Mouse (Mus musculus) embryonic facial prominence, embryonic 14.5 days (tissue): ENCODE data around the gene Gm42957. TPM values are rescaled to one million over a fixed set of nuclear protein-coding genes. Genes with fewer than 3 reads are reported as not detected.

ENCODE experiments used
- ATAC-seq: fragments of 200-750 bp; cut with Nextera tagmentation; 2 replicates; pipeline ENCODE4 v1.8.0; 2017; ENCODE audit warnings: low read depth, moderate number of reproducible peaks, moderate TSS enrichment
- DNase-seq: peaks from one replicate; pipeline ENCODE4 v3.0.0-alpha.2; 2015; ENCODE audit warnings: low spot score
- H3K27ac ChIP-seq: fragments of 300-500 bp; sonication (generic); replicated peaks from 2 replicates; pipeline ENCODE4 v1.5.1; 2014; ENCODE audit warnings: low read depth, mild to moderate bottlenecking, low read length, moderate library complexity
- H3K27me3 ChIP-seq: fragments of 300-500 bp; sonication (generic); replicated peaks from 2 replicates; pipeline ENCODE4 v1.6.1; 2014; ENCODE audit warnings: low read length; ENCODE audit not compliant: control insufficient read depth, insufficient read depth
- H3K36me3 ChIP-seq: fragments of 300-500 bp; sonication (generic); 2 replicates; pipeline ENCODE4 v1.6.1; 2014; ENCODE audit warnings: low read length, mixed read lengths; ENCODE audit not compliant: control insufficient read depth, insufficient read depth
- H3K4me1 ChIP-seq: fragments of 300-500 bp; sonication (generic); 2 replicates; pipeline ENCODE4 v1.6.1; 2014; ENCODE audit warnings: antibody characterized with exemption, low read length; ENCODE audit not compliant: control insufficient read depth, insufficient read depth
- H3K4me2 ChIP-seq: fragments of 300-500 bp; sonication (generic); 2 replicates; pipeline ENCODE4 v1.6.1; 2014; ENCODE audit warnings: low read depth, mild to moderate bottlenecking, low read length, moderate library complexity, mixed read lengths
- H3K4me3 ChIP-seq: fragments of 300-500 bp; sonication (generic); 2 replicates; pipeline ENCODE4 v1.5.1; 2014; ENCODE audit warnings: low read depth, mild to moderate bottlenecking, low read length
- H3K9ac ChIP-seq: fragments of 300-500 bp; sonication (generic); 2 replicates; pipeline ENCODE4 v1.6.1; 2014; ENCODE audit warnings: low read depth, mild to moderate bottlenecking, low read length, moderate library complexity, mixed read lengths
- H3K9me3 ChIP-seq: fragments of 300-500 bp; sonication (generic); 2 replicates; pipeline ENCODE4 v1.6.1; 2016; ENCODE audit warnings: low read length; ENCODE audit not compliant: control insufficient read depth
- WGBS: fragments of 180-500 bp; shearing (Covaris S2); extraction: QIAGEN DNeasy Blood & Tissue Kit; methylation state at CpG from one replicate; pipeline ENCODE4 v1.1.7; 2014; 5-methylcytosine and 5-hydroxymethylcytosine counted together
- polyA plus RNA-seq: library from polyadenylated mRNA; unstranded; fragments of >200 nt; fragmentation: Nextera tagmentation; extraction: Ambion mirVana; gene quantifications from 2 replicates; pipeline ENCODE4 v1.2.1, GENCODE M21; 2014

Gene Gm42957
- 0.33 and 0.47 TPM in 2 replicates for polyA plus RNA-seq

GRCm38 (mm10) chr3:96634928-96635879 lies at the start of gene Gm42957, which contains the start of gene Pex11b:
Gene Gm42957 (plus strand): TSS chr3:96635474.
Gene Pex11b (plus strand): TSS chr3:96635376.
- WGBS = 2% methylated on average over 36 of the region's 60 CpGs
- Histone ChIP-seq H3K9me3 (no peaks in the 10 kb centered on the region), H3K27me3 (no peaks in the 10 kb centered on the region), H3K36me3 (peaks cover 58% of the 10 kb centered on the region), H3K4me3 (peak within 1 kb of the TSS; percentile 96), H3K4me2 (peak within 1 kb of the TSS; percentile 81), H3K4me1 (peaks cover 13% of the 10 kb centered on the region), H3K9ac (peak within 1 kb of the TSS; percentile 98), H3K27ac (peak within 1 kb of the TSS; percentile 86)
- ATAC-seq (peak; percentile 94), DNase-seq (peak; percentile 96)

DNA sequence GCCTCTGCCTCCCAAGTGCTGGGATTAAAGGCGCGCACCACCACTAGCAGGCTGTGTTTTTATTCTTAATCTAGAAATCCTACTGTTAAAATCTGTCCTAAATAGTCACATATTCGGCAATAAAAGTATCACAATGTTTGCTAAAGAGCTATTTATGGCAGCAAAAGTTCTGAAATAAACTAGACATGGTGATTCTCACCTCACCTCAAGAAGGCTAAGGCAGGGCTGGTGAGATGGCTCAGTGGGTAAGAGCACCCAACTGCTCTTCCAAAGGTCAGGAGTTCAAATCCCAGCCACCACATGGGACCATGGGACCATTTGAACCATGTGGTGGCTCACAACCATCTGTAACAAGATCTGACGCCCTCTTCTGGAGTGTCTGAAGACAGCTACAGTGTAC lies 44.6 kb upstream of the Gm42957 start:
- no peak for ATAC-seq
- DNase-seq = no peak
- Histone ChIP-seq H3K27ac (no peak overlapping the region), H3K36me3 (no peaks in the 10 kb centered on the region), H3K4me2 (no peak overlapping the region), H3K9ac (no peak overlapping the region), H3K4me3 (no peak overlapping the region), H3K9me3 (no peaks in the 10 kb centered on the region), H3K27me3 (peaks cover 5% of the 10 kb centered on the region), H3K4me1 (peaks cover 3% of the 10 kb centered on the region; the same call in 1 of the 2 replicates)
- WGBS = 79% methylated on average over 4 of the region's 4 CpGs

- WGBS = 2% methylated on average over 10 of the region's 10 CpGs
- H3K4me1 ChIP-seq = peaks cover 19% of the 10 kb centered on the region
- peak overlapping the region; percentile 72 for H3K4me3 ChIP-seq
- H3K9ac ChIP-seq = peak overlapping the region; percentile 80
- no peaks in the 10 kb centered on the region for H3K36me3 ChIP-seq
- ATAC-seq = no peak
- H3K27ac ChIP-seq = peak overlapping the region; percentile 63; the same call in 1 of the 2 replicates
- H3K9me3 ChIP-seq = no peaks in the 10 kb centered on the region
- peaks cover 7% of the 10 kb centered on the region for H3K27me3 ChIP-seq
- H3K4me2 ChIP-seq = peak overlapping the region; percentile 70
- DNase-seq = no peak
These were observed 41.9 kb upstream of the Gm42957 start for GRCm38 (mm10) chr3:96593374-96593773.

- under 1% methylated on average over 36 of the region's 38 CpGs for WGBS
- H3K27ac ChIP-seq = peak within 1 kb of the TSS; percentile 63; the same call in 1 of the 2 replicates
- peaks cover 24% of the 10 kb centered on the region for H3K4me1 ChIP-seq
These were observed 41.3 kb upstream of the Gm42957 start, which contains the start of gene Polr3gl for GRCm38 (mm10) chr3:96593790-96594560. Gene Polr3gl (minus strand): TSS chr3:96594181.

GRCm38 (mm10) chr3:96594851-96595250 lies 40.4 kb upstream of the Gm42957 start:
- DNase-seq = no peak
- no peak overlapping the region for H3K9ac ChIP-seq
- H3K27ac ChIP-seq = no peak overlapping the region
- no peaks in the 10 kb centered on the region for H3K36me3 ChIP-seq
- no peak overlapping the region for H3K4me2 ChIP-seq
- H3K4me3 ChIP-seq = no peak overlapping the region
- no peak for ATAC-seq
- peaks cover 24% of the 10 kb centered on the region for H3K4me1 ChIP-seq
- H3K9me3 ChIP-seq = no peaks in the 10 kb centered on the region
- peaks cover 7% of the 10 kb centered on the region for H3K27me3 ChIP-seq
- WGBS = 71% methylated on average over 5 of the region's 5 CpGs

More at GRCm38 (mm10) chr3:96593790-96594560, 41.3 kb upstream of the Gm42957 start, which contains the start of gene Polr3gl:
- peak within 1 kb of the TSS; percentile 72 for H3K4me3 ChIP-seq
- peak; percentile 97 for DNase-seq
- no peaks in the 10 kb centered on the region for H3K9me3 ChIP-seq
- peak within 1 kb of the TSS; percentile 70 for H3K4me2 ChIP-seq
- H3K27me3 ChIP-seq = peaks cover 7% of the 10 kb centered on the region
- no peaks in the 10 kb centered on the region for H3K36me3 ChIP-seq
- H3K9ac ChIP-seq = peak within 1 kb of the TSS; percentile 80
- peak; percentile 91 for ATAC-seq

- DNase-seq (no peak), ATAC-seq (no peak)
- Histone ChIP-seq H3K36me3 (no peaks in the 10 kb centered on the region), H3K27ac (no peak overlapping the region), H3K4me3 (peak overlapping the region; percentile 58; the same call in 1 of the 2 replicates), H3K4me1 (peaks cover 32% of the 10 kb centered on the region), H3K4me2 (peak overlapping the region; percentile 99), H3K9me3 (no peaks in the 10 kb centered on the region), H3K9ac (no peak overlapping the region), H3K27me3 (peaks cover 7% of the 10 kb centered on the region)
- WGBS = 25% methylated on average over 6 of the region's 6 CpGs
These were observed 39.6 kb upstream of the Gm42957 start for GRCm38 (mm10) chr3:96595661-96596060.

GRCm38 (mm10) chr3:96596228-96596707 lies 39.0 kb upstream of the Gm42957 start, which contains the start of gene Ankrd34a:
Gene Ankrd34a (plus strand): TSS chr3:96596636.
- no peaks in the 10 kb centered on the region for H3K9me3 ChIP-seq
- peaks cover 7% of the 10 kb centered on the region for H3K27me3 ChIP-seq
- 1% methylated on average over 15 of the region's 23 CpGs for WGBS
- peak within 1 kb of the TSS; percentile 61; the same call in 1 of the 2 replicates for H3K27ac ChIP-seq
- peak within 1 kb of the TSS; percentile 74 for H3K9ac ChIP-seq
- H3K4me3 ChIP-seq = peak within 1 kb of the TSS; percentile 58
- peak; percentile 46 for DNase-seq
- H3K36me3 ChIP-seq = no peaks in the 10 kb centered on the region
- H3K4me2 ChIP-seq = peak within 1 kb of the TSS; percentile 99
- peaks cover 32% of the 10 kb centered on the region for H3K4me1 ChIP-seq
- ATAC-seq = no peak

- no peak for DNase-seq
- WGBS = 1% methylated on average over 8 of the region's 12 CpGs
- ATAC-seq = no peak
- H3K36me3 ChIP-seq = no peaks in the 10 kb centered on the region
- peak overlapping the region; percentile 99 for H3K4me2 ChIP-seq
- no peak overlapping the region for H3K27ac ChIP-seq
- H3K4me3 ChIP-seq = peak overlapping the region; percentile 58
- H3K9me3 ChIP-seq = no peaks in the 10 kb centered on the region
- H3K27me3 ChIP-seq = peaks cover 7% of the 10 kb centered on the region
- H3K4me1 ChIP-seq = peaks cover 32% of the 10 kb centered on the region
- H3K9ac ChIP-seq = peak overlapping the region; percentile 74
These were observed 38.4 kb upstream of the Gm42957 start for GRCm38 (mm10) chr3:96596855-96597254.
